Mouse (Mus musculus): ENCODE measurements at regions not wholly inside any gene's neighbourhood (a gene's known extent, or its start where the extent isn't known, plus 50 kb on each side); places are given as distances from the start of the nearest gene placed in this dataset.

- 93% methylated on average over 4 of the region's 4 CpGs for whole genome bisulfite sequencing
- ATAC-seq (ENCODE audit: low FRiP score), result no peak
These were observed 492.2 kb upstream of the Adam5 start for GRCm38 (mm10) chr8:25316383-25316782.

GRCm38 (mm10) chr8:25311811-25312533 lies 487.8 kb upstream of the Adam5 start:
- no peak overlapping the region for H3K27ac ChIP-seq (ENCODE audit: low read depth, low read length)
- no peak overlapping the region for H3K9ac ChIP-seq (ENCODE audit: low read length)
- DNase-seq (ENCODE audit: low spot score, missing footprints) (no peak), ATAC-seq (ENCODE audit: low FRiP score) (no peak)
- H3K4me1 ChIP-seq (ENCODE audit: control insufficient read depth, insufficient read depth, low read length), result no peaks in the 10 kb centered on the region; the same call in 1 of the 2 replicates
- no peak overlapping the region for H3K4me3 ChIP-seq (ENCODE audit: low read depth, low read length)
- H3K27me3 ChIP-seq (ENCODE audit: control insufficient read depth, insufficient read depth, low read length), result no peaks in the 10 kb centered on the region
- 39% methylated on average over 12 of the region's 12 CpGs for WGBS
- no peaks in the 10 kb centered on the region for H3K9me3 ChIP-seq (ENCODE audit: control insufficient read depth, low read length)
- H3K36me3 ChIP-seq (ENCODE audit: control insufficient read depth, insufficient read depth, low read length), result no peaks in the 10 kb centered on the region
- no peak overlapping the region for H3K4me2 ChIP-seq

More at GRCm38 (mm10) chr8:25316383-25316782, 492.2 kb upstream of the Adam5 start:
- no peaks in the 10 kb centered on the region; the same call in 1 of the 2 replicates for H3K4me1 ChIP-seq (ENCODE audit: control insufficient read depth, insufficient read depth, low read length)
- H3K27ac ChIP-seq (ENCODE audit: low read depth, low read length), result no peak overlapping the region
- H3K4me3 ChIP-seq (ENCODE audit: low read depth, low read length), result no peak overlapping the region
- H3K9ac ChIP-seq (ENCODE audit: low read length), result no peak overlapping the region
- H3K27me3 ChIP-seq (ENCODE audit: control insufficient read depth, insufficient read depth, low read length), result no peaks in the 10 kb centered on the region
- no peak for DNase-seq (ENCODE audit: low spot score, missing footprints)
- no peaks in the 10 kb centered on the region for H3K36me3 ChIP-seq (ENCODE audit: control insufficient read depth, insufficient read depth, low read length)
- no peaks in the 10 kb centered on the region for H3K9me3 ChIP-seq (ENCODE audit: control insufficient read depth, low read length)
- H3K4me2 ChIP-seq, result no peak overlapping the region

- H3K4me2 ChIP-seq, result no peak overlapping the region
- no peaks in the 10 kb centered on the region for H3K27me3 ChIP-seq (ENCODE audit: control insufficient read depth, insufficient read depth, low read length)
- H3K4me1 ChIP-seq (ENCODE audit: control insufficient read depth, insufficient read depth, low read length), result no peaks in the 10 kb centered on the region; the same call in 1 of the 2 replicates
- WGBS, result 84% methylated on average over 4 of the region's 4 CpGs
- no peaks in the 10 kb centered on the region for H3K36me3 ChIP-seq (ENCODE audit: control insufficient read depth, insufficient read depth, low read length)
- no peak overlapping the region for H3K4me3 ChIP-seq (ENCODE audit: low read depth, low read length)
- H3K9ac ChIP-seq (ENCODE audit: low read length), result no peak overlapping the region
- no peak for ATAC-seq (ENCODE audit: low FRiP score)
- no peak for DNase-seq (ENCODE audit: low spot score, missing footprints)
- H3K9me3 ChIP-seq (ENCODE audit: control insufficient read depth, low read length), result no peaks in the 10 kb centered on the region
- H3K27ac ChIP-seq (ENCODE audit: low read depth, low read length), result no peak overlapping the region
These were observed 483.8 kb upstream of the Adam5 start for GRCm38 (mm10) chr8:25307956-25308355.

- 89% methylated on average over 11 of the region's 11 CpGs for WGBS
These were observed 483.3 kb upstream of the Adam5 start for GRCm38 (mm10) chr8:25307511-25307910.

GRCm38 (mm10) chr8:25306769-25307491 lies 482.8 kb upstream of the Adam5 start:
- ATAC-seq (ENCODE audit: low FRiP score) (no peak), DNase-seq (ENCODE audit: low spot score, missing footprints) (no peak)
- Histone ChIP-seq H3K4me3 (ENCODE audit: low read depth, low read length) (no peak overlapping the region), H3K9ac (ENCODE audit: low read length) (no peak overlapping the region), H3K4me1 (ENCODE audit: control insufficient read depth, insufficient read depth, low read length) (no peaks in the 10 kb centered on the region; the same call in 1 of the 2 replicates), H3K4me2 (no peak overlapping the region), H3K9me3 (ENCODE audit: control insufficient read depth, low read length) (no peaks in the 10 kb centered on the region), H3K36me3 (ENCODE audit: control insufficient read depth, insufficient read depth, low read length) (no peaks in the 10 kb centered on the region), H3K27ac (ENCODE audit: low read depth, low read length) (no peak overlapping the region), H3K27me3 (ENCODE audit: control insufficient read depth, insufficient read depth, low read length) (no peaks in the 10 kb centered on the region)
- 72% methylated on average over 15 of the region's 15 CpGs for WGBS

More at GRCm38 (mm10) chr8:25307511-25307910, 483.3 kb upstream of the Adam5 start:
- DNase-seq (ENCODE audit: low spot score, missing footprints) (no peak), ATAC-seq (ENCODE audit: low FRiP score) (no peak)
- Histone ChIP-seq H3K9me3 (ENCODE audit: control insufficient read depth, low read length) (no peaks in the 10 kb centered on the region), H3K36me3 (ENCODE audit: control insufficient read depth, insufficient read depth, low read length) (no peaks in the 10 kb centered on the region), H3K9ac (ENCODE audit: low read length) (no peak overlapping the region), H3K4me1 (ENCODE audit: control insufficient read depth, insufficient read depth, low read length) (no peaks in the 10 kb centered on the region; the same call in 1 of the 2 replicates), H3K4me2 (no peak overlapping the region), H3K27me3 (ENCODE audit: control insufficient read depth, insufficient read depth, low read length) (no peaks in the 10 kb centered on the region), H3K4me3 (ENCODE audit: low read depth, low read length) (no peak overlapping the region), H3K27ac (ENCODE audit: low read depth, low read length) (no peak overlapping the region)

All from midbrain, embryonic 11.5 days (tissue).